Mouse (Mus musculus): Measurements from ENCODE around the gene Dock6.

DNA sequence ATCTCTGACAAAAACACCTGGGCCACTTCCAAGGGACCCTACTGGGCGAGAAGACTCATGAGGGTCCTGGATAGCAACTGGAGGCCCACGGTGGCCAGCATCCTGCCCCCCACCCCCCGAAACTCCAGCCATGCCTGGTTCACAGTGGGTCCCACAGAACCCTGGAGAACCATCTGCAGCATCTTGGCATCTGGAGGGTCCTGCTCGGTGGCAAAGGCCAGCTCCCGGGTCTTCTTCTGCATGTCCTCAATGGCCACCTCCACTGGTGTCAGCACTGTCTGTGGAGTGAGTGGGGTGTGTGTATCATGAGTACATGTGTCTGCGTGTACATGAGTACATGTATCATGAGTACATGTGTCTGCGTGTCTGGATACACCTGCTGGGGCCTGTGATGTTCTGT lies 50.8 kb downstream of the Dock6 start:
- TF ChIP-seq POLR2A (IDR thresholded peaks at IDR 0.05; ENCODE audit: borderline replicate concordance, extremely low read depth, insufficient read depth, insufficient read length, poor library complexity, severe bottlenecking) (no peak), CTCF (IDR thresholded peaks at IDR 0.05; ENCODE audit: borderline replicate concordance, extremely low read depth, insufficient read depth, insufficient read length) (no peak)

All from brain, embryonic 14.5 days (tissue).